Mouse (Mus musculus) brown adipose tissue, adult 24 weeks (tissue): ENCODE results near the gene Ank3. TPM values are rescaled to one million over a fixed set of nuclear protein-coding genes. Genes with fewer than 3 reads are reported as not detected.

Experiments used
- H3K27ac ChIP-seq: fragments of 200-500 bp; replicated peaks from 2 replicates; pipeline ENCODE4 v1.5.1; 2012; ENCODE audit warnings: low read depth, mild to moderate bottlenecking, low read length
- H3K4me1 ChIP-seq: fragments of 200-500 bp; 2 replicates; pipeline ENCODE4 v1.6.1; 2012; ENCODE audit warnings: low read length, mixed read lengths; ENCODE audit not compliant: control insufficient read depth, insufficient read depth, insufficient read length
- H3K4me3 ChIP-seq: fragments of 200-500 bp; 2 replicates; pipeline ENCODE4 v1.5.1; 2012; ENCODE audit warnings: low read depth, mild to moderate bottlenecking, low read length, moderate library complexity; ENCODE audit not compliant: insufficient read depth
- polyA plus RNA-seq: library from polyadenylated mRNA; stranded (reverse); fragments of >200 nt; gene quantifications from 2 replicates; pipeline ENCODE4 v1.2.4, GENCODE M21; 2012; ENCODE audit not compliant: missing spikeins, insufficient read depth, insufficient read length

Ank3 gene
- polyA plus RNA-seq, 1 experiment = 6.5 TPM

DNA sequence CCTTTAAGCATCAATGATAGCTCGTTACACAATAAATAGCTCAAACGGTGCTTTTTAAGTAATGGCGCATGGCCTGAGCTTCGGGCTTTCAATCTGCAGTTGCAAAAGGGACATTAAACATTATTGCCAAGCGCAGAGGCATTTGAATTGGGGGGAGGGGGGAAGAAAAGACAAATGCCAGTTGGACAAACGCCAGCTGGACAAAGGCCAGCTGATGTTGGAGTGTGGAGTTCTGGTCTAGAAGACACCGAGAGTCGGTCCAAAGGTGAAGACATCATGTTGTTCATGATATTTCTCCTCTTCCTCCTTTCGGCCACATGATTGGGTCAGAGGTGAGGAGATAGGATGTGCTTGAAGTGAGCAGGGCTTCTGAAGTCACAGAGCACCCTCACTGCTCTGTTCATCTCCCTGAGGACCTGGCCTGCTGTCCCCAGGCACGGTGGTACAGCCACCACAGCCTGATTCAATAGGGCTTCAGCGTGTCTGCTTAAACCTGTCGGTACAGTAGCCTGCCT is 321.4 kb downstream of the Ank3 start:
- no peaks in the 10 kb centered on the region for H3K4me1 ChIP-seq
- H3K4me3 ChIP-seq = no peak overlapping the region
- H3K27ac ChIP-seq = no peak overlapping the region

DNA sequence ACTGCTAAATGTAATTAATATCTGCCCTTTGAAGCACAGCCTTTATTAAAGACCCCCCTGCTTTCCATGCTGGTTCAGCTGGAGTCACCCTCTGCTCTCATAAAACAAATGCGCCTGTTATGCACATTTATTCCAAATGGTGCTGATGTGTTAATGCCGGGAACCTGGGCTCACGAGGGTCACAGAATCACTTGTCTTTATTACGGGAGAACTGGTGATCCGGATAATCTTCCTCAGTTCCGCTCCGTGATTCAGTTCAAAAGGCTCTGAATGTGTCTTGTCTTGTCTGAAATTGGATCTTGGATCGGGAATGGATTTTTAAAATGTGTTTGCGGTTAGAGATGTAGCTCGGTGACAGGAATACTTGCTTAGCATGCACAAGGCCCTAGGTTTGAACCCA is 321.9 kb downstream of the Ank3 start:
- no peak overlapping the region for H3K27ac ChIP-seq

DNA sequence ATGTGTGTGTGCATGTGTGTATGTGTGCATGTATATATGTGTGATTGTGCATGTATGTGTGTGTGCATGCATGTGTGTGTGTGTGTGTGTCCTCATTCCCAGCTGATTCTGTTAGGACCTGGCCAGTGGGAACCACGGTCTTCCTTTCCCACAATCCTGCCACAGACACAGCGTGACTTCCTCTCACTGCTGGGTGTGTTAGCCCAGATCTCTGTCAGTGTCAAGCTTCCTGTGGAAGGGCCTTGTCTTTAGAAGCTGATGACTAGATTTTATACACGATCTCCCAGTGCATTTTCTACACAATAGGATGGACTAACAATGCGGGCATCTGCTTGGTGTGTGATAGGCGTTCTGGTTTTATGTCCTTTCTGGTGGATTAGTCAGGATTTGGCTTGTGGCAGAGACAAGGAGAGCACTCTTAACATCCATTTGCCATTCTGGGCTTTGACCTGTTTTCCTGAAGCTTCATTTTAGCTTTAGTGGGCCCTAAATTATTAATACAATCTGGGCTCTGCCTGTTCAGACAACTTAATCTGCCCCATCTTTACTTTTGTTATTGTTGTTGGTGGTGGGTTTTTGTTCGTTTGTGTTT is 322.4 kb downstream of the Ank3 start:
- Histone ChIP-seq H3K4me1 (no peaks in the 10 kb centered on the region), H3K4me3 (no peak overlapping the region), H3K27ac (no peak overlapping the region)

More for the DNA sequence above, 321.9 kb downstream of the Ank3 start:
- Histone ChIP-seq H3K4me3 (no peak overlapping the region), H3K4me1 (no peaks in the 10 kb centered on the region)

DNA sequence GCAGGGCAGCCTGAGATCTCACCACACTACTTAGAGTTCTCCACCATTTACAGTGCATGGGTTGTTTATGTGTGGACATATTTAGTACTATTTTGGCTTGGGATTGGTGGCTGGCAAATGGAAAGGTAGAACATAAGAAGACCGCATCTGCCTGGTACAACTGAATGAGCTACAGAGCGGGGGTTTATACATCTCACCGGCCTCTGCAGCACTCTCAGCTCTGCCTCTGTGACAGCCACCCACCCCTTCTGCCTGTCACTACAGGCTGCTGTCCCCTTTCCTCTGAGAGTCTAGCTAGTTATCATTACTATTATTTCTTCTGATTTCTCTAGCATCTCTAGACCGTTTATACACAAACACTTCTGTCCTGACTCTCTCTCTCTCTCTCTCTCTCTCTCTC is 325.6 kb downstream of the Ank3 start:
- no peak overlapping the region for H3K4me3 ChIP-seq
- no peaks in the 10 kb centered on the region for H3K4me1 ChIP-seq
- H3K27ac ChIP-seq = no peak overlapping the region

DNA sequence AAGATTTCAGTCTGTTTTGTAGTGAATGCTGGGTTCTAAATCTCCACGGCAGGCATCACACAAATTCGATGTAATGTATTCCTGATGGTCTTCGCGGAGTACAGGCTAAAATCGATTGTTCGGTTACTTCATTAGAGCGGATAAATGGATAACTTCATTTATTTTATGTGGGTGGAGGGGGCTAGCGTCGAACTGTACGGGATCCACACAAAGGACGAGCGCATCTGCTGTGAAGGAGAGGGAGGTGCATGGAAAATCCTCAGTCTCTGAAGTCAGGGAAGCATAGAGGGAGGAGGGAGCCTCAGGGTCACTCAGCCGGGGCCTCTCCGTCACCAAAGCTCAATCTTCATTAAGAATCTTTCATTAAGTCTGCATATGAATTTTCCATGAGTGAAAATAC is 326.5 kb downstream of the Ank3 start:
- Histone ChIP-seq H3K4me1 (no peaks in the 10 kb centered on the region), H3K27ac (no peak overlapping the region), H3K4me3 (no peak overlapping the region)

DNA sequence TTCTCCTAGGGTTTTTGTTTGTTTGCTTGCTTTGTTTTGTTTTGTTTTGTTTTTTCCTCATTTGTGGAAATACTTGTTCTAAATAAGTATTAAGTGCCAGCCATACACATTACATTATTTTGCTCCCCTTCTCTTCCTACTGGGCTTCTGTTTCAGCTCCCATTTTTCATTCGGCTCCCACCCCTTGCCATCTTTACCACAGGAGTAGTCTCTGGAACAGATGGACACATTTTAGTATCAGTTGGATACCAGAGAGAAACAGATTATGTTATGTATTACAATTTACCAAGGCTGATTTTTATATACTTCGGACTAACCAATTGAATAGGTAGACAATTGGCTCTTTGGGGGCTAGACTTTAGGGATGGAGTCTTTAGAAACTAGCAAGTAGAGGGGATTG is 327.7 kb downstream of the Ank3 start:
- H3K27ac ChIP-seq = no peak overlapping the region
- no peaks in the 10 kb centered on the region for H3K4me1 ChIP-seq
- no peak overlapping the region for H3K4me3 ChIP-seq

DNA sequence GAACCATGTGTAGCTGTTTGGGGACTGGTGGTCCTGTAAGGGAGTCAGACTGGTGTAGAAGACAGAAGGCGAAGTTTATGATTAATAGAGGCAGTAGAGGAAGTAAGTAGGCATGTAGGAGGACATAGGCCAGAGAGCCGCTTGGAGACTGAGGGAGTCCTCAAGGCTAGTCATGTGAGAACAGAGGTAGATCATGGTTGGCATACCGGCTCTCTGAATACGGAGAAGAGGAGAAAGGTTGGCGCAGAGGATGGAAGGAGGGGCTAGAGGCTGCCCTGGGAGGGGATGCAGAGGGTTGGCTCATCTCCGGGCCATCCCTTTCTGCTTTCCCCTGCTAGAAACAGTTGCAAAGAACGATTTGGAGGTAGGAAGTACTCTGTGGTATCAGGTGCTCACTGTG is 328.2 kb downstream of the Ank3 start:
- H3K4me3 ChIP-seq = no peak overlapping the region
- H3K4me1 ChIP-seq = no peaks in the 10 kb centered on the region
- no peak overlapping the region for H3K27ac ChIP-seq

DNA sequence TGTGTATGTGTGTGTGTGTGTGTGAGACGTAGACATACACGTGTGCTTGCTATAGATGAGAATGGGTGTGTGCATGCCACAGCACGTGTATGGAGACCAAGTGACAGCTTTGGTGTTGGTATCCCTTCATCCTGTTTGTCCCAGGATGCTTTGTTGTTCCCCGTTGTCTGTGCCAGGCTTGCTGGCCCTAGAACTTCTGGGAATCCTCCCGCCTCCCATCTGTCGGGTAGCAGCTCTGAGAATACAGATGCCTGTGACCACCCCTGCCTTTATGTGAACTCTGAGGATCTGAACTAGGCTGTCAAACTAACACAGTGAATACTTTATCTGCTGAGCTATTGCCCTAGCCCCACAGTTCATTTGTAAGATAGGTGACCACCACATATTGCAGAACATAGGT is 330.3 kb downstream of the Ank3 start:
- no peak overlapping the region for H3K4me3 ChIP-seq
- no peaks in the 10 kb centered on the region for H3K4me1 ChIP-seq
- H3K27ac ChIP-seq = no peak overlapping the region

DNA sequence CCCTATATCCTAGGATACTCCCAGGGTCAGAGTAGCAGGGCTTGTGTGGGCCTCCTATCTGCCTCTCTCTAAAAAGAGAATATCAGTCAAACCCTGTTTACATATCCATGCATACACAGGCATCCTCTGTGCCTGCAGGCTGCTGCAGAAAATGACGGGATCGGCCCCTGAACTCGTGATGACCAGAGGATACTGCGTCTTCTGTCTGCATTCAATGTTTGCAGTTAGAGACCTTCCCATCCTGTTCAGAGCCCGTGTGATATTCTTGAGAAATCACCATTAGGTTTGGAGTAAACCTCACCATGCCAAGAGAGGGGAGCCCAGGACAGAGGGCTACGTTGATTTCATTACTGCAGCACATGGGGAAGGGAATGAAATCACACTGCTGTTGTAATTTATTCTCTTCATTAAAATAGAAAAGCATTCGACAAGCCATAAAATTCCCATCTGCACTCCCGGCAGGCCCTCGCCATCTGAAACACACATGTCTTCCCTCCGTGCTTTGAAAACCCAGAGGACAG is 331.8 kb downstream of the Ank3 start:
- no peak overlapping the region for H3K27ac ChIP-seq
- no peaks in the 10 kb centered on the region for H3K4me1 ChIP-seq
- H3K4me3 ChIP-seq = no peak overlapping the region

DNA sequence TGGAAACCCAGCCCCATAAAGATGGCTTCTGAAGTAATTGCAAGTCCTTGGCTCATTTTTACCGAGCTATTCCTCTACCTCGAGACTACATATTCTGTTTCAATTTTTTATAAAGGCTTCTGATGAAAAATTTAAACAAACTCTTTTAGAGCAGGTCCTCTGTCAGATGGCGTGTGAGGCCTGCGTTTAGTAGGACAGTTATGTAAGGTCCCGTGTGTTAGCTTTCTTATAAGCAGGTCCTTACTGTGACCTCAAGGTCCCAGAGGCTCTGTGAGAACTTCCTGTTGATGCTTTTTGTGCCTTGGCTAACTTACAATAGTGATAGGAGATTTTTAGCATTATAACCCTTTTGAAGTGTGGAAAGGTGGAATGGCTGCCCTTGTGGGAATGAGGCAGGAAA is 332.8 kb downstream of the Ank3 start:
- H3K27ac ChIP-seq = 0 out of 2 replicates have a peak overlapping the region, but pooled peaks have one; percentile 14
- H3K4me3 ChIP-seq = no peak overlapping the region
- no peaks in the 10 kb centered on the region for H3K4me1 ChIP-seq

DNA sequence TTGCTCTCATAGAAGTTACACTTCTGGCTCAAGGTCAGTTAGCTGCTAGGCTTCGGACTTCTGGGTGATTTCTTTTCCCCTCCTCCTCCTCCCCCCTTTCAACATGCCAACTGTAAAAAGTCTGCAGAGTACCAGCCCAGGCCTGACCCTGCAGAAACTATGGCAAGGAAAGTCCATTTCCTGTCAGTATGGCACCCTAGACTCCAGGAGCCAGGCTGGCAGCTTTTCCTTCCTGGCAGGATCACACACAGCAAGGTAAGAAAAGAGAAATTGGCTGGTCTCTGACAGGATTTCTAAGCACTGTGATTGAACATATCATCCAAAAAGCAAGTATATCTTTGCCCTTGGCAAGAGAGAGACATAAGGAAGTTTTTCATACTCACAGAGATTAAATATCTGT is 333.3 kb downstream of the Ank3 start:
- Histone ChIP-seq H3K27ac (0 out of 2 replicates have a peak overlapping the region, but pooled peaks have one; percentile 14), H3K4me1 (no peaks in the 10 kb centered on the region), H3K4me3 (no peak overlapping the region)

DNA sequence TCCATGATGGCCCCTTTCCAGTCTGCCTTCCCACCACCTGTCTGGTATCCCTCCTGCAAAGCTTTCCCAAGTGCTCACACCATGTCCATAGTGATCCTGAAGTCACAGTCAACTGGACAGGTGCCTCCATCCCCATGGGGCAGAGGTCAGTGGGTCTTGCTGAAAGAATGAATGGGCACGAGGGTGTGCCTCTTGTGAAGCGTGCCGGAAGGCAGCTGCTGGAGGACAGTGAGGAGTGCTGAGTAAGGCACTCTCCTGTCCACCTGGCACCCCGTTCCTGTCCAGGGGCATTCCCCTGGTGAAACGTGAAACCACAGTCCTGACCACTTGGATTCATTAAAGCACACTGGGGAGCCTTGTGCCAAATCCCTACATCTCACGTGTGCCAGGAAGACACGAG is 337.7 kb downstream of the Ank3 start:
- H3K27ac ChIP-seq = no peak overlapping the region
- no peak overlapping the region for H3K4me3 ChIP-seq
- H3K4me1 ChIP-seq = no peaks in the 10 kb centered on the region

DNA sequence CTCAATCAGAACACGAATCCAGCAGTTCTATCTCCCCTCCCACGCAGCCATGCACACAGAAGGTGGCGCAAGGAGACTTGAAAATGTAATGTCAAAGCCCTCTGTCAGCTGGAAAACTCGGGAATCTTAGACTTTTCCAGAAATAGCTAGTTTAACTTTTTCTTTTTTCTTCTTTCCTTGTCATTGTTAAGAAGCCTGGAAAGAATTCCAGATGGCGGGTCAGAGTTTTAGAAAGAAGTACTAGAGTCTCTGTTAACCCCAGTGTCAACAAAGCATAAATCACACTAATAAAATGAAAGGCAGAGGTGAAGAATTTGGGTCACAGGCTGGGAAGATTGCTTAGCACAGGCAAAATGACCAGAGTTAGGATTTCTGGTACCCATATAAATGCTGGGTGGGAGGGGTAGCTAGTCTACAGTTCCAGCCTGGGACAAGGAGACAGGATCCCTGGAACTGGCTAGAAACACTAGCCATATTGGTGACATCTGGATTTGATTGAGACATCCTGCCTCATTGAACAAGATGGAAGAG is 340.2 kb downstream of the Ank3 start:
- no peak overlapping the region for H3K4me3 ChIP-seq
- H3K27ac ChIP-seq = no peak overlapping the region
- H3K4me1 ChIP-seq = no peaks in the 10 kb centered on the region

DNA sequence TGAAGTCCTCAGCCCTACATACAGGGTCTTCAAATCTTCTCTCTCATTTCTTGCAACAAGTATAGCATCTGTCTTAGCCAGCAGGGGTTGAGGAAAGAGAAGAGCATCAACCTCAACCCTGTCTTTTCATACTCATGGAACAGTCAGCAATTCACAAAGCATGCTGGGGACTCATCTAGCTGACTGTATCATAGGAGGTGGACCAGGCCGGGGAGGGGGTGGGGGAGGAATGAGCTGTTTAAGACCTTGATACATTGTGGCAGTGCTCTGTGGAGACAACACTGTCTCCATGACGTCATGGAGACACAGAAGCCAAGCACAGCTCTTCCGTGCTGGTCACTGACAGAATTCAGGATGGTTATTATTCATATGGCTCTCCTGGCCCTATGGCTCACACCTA is 344.0 kb downstream of the Ank3 start:
- Histone ChIP-seq H3K4me1 (no peaks in the 10 kb centered on the region), H3K4me3 (no peak overlapping the region), H3K27ac (no peak overlapping the region)

DNA sequence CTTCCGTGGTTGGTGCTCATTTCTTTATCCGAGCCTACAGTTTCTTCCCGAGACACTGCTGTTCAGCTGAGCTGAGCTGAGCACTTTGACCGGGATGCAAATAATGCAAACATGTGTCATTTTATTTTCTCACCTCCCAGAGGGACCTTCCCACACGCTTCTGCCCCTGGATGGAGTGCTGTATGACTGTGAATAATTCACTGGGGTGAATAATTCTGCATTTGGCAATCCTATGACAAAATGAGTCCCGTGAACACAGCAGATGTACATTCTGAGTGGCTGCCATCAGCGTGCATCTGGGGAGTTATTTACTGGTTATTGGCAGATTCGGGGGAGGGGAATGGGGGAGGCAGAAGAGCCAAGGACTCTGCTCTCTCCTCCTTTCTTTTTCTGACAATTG is 345.6 kb downstream of the Ank3 start:
- Histone ChIP-seq H3K27ac (no peak overlapping the region), H3K4me1 (no peaks in the 10 kb centered on the region), H3K4me3 (no peak overlapping the region)

DNA sequence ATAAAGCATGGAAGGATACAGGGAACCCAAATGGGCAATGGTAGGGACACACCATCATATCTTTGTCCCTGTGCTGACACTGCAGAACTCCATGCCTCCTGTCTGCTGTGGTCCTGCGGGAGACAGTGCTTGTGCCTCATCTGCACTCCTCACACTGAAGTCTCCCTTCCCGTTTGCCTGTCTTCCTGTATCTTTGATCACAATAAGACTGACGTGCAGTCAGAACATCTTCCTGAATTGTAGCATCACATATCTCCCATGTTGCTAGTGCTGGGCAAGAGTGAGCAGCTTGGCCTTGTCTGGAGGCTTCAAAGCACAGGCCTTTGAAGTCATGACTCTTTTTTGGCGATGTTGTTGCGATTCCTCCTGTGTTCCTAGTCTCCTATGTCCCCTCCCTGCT is 346.3 kb downstream of the Ank3 start:
- no peak overlapping the region for H3K27ac ChIP-seq
- no peaks in the 10 kb centered on the region for H3K4me1 ChIP-seq
- no peak overlapping the region for H3K4me3 ChIP-seq
